Mouse (Mus musculus): ENCODE data around the gene 2010106E10Rik. TPM values are rescaled to one million over a fixed set of nuclear protein-coding genes. Genes with fewer than 3 reads are reported as not detected.

2010106E10Rik gene
- total RNA-seq (2015; ENCODE audit: low replicate concordance), result not detected in 2 replicates
- total RNA-seq (2017; ENCODE audit: low replicate concordance), result not detected in 2 replicates

GRCm38 (mm10) chrX:112494974-112495373 lies at the start of gene 2010106E10Rik:
Gene 2010106E10Rik, plus strand, starts transcription at chrX:112495274.
- ATAC-seq (replicated peaks; ENCODE audit: low FRiP score, poor library complexity, severe bottlenecking), result no peak

GRCm38 (mm10) chrX:112505651-112506050 lies 10.6 kb downstream of the 2010106E10Rik start:
- no peak for ATAC-seq (replicated peaks; ENCODE audit: low FRiP score, poor library complexity, severe bottlenecking)

GRCm38 (mm10) chrX:112524755-112525154 lies 29.7 kb downstream of the 2010106E10Rik start:
- no peak for ATAC-seq (replicated peaks; ENCODE audit: low FRiP score, poor library complexity, severe bottlenecking)

- ATAC-seq (replicated peaks; ENCODE audit: low FRiP score, poor library complexity, severe bottlenecking), result no peak
Observed at GRCm38 (mm10) chrX:112543115-112543514, 48.0 kb downstream of the 2010106E10Rik start.

- ATAC-seq (replicated peaks; ENCODE audit: low FRiP score, poor library complexity, severe bottlenecking), result no peak
Observed at GRCm38 (mm10) chrX:112567716-112568115, 72.6 kb downstream of the 2010106E10Rik start.

GRCm38 (mm10) chrX:112600511-112601305 lies 105.6 kb downstream of the 2010106E10Rik start, which contains the start of gene Zfp711:
Gene Zfp711, plus strand, starts transcription at chrX:112600526.
- no peak for ATAC-seq (replicated peaks; ENCODE audit: low FRiP score, poor library complexity, severe bottlenecking)

- no peak for ATAC-seq (replicated peaks; ENCODE audit: low FRiP score, poor library complexity, severe bottlenecking)
Observed at GRCm38 (mm10) chrX:112601306-112602120, 106.4 kb downstream of the 2010106E10Rik start.

Other genes with a start within 250 kb of the 2010106E10Rik start
- 10.1 and 14.7 TPM in 2 replicates for gene Apool, start 183.9 kb upstream of the 2010106E10Rik start, total RNA-seq (2015; ENCODE audit: low replicate concordance)
- gene Apool, start 183.9 kb upstream of the 2010106E10Rik start, total RNA-seq (2017; ENCODE audit: low replicate concordance), result 0.83 and 7.1 TPM in 2 replicates
- not detected in 2 replicates for gene Satl1, start 88.5 kb upstream of the 2010106E10Rik start, total RNA-seq (2015; ENCODE audit: low replicate concordance)
- gene Satl1, start 88.5 kb upstream of the 2010106E10Rik start, total RNA-seq (2017; ENCODE audit: low replicate concordance), result not detected in 2 replicates
- gene Zfp711, start 105.3 kb downstream of the 2010106E10Rik start, total RNA-seq (2015; ENCODE audit: low replicate concordance), result not detected in 2 replicates
- not detected in 2 replicates for gene Zfp711, start 105.3 kb downstream of the 2010106E10Rik start, total RNA-seq (2017; ENCODE audit: low replicate concordance)
- not detected in 2 replicates for gene Pof1b, start 203.4 kb downstream of the 2010106E10Rik start, total RNA-seq (2015; ENCODE audit: low replicate concordance)
- not detected in 2 replicates for gene Pof1b, start 203.4 kb downstream of the 2010106E10Rik start, total RNA-seq (2017; ENCODE audit: low replicate concordance)